Mouse (Mus musculus) neural tube, embryonic 11.5 days (tissue): ENCODE data around the gene 1600002K03Rik. TPM values are rescaled to one million over a fixed set of nuclear protein-coding genes. Genes with fewer than 3 reads are reported as not detected.
"Not testable (repeated sequence)": the region's sequence is repeated elsewhere in the genome, so short reads cannot be mapped to it uniquely, and the experiment has no call there.

Experiments
- ATAC-seq: fragments of 200-750 bp; cut with Nextera tagmentation; 2 replicates; pipeline ENCODE4 v1.8.0; 2017; ENCODE audit warnings: moderate number of reproducible peaks, mild to moderate bottlenecking, moderate TSS enrichment, moderate library complexity; ENCODE audit not compliant: insufficient read depth, low FRiP score, low TSS enrichment
- DNase-seq: peaks from one replicate; pipeline ENCODE4 v3.0.0-alpha.2; 2015; ENCODE audit warnings: low spot score
- H3K27ac ChIP-seq: fragments of 300-500 bp; sonication (generic); 2 replicates; pipeline ENCODE4 v1.5.1; 2014; ENCODE audit warnings: low read depth, mild to moderate bottlenecking, low read length
- H3K27me3 ChIP-seq: fragments of 300-500 bp; sonication (generic); 2 replicates; pipeline ENCODE4 v1.6.1; 2014; ENCODE audit warnings: mild to moderate bottlenecking, low read length, mixed read lengths; ENCODE audit not compliant: control insufficient read depth, insufficient read depth
- H3K36me3 ChIP-seq: fragments of 300-500 bp; sonication (generic); 2 replicates; pipeline ENCODE4 v1.6.1; 2014; ENCODE audit warnings: mild to moderate bottlenecking, low read length, moderate library complexity, mixed read lengths; ENCODE audit not compliant: control insufficient read depth, insufficient read depth
- H3K4me1 ChIP-seq: fragments of 300-500 bp; sonication (generic); 2 replicates; pipeline ENCODE4 v1.6.1; 2014; ENCODE audit warnings: low read length, mixed read lengths; ENCODE audit not compliant: control insufficient read depth, insufficient read depth
- H3K4me2 ChIP-seq: fragments of 300-500 bp; sonication (generic); 2 replicates; pipeline ENCODE4 v1.6.1; 2014; ENCODE audit warnings: low read depth, mild to moderate bottlenecking, moderate library complexity
- H3K4me3 ChIP-seq: fragments of 300-500 bp; sonication (generic); 2 replicates; pipeline ENCODE4 v1.5.1; 2014; ENCODE audit warnings: low read depth, low read length
- H3K9ac ChIP-seq: fragments of 300-500 bp; sonication (generic); 2 replicates; pipeline ENCODE4 v1.6.1; 2014; ENCODE audit warnings: mild to moderate bottlenecking, low read length
- H3K9me3 ChIP-seq: fragments of 300-500 bp; sonication (generic); 2 replicates; pipeline ENCODE4 v1.6.1; 2016; ENCODE audit warnings: low read length; ENCODE audit not compliant: control insufficient read depth
- WGBS: fragments of 180-500 bp; shearing (Covaris S2); extraction: QIAGEN DNeasy Blood & Tissue Kit; methylation state at CpG from one replicate; pipeline ENCODE4 v1.1.7; 2014; 5-methylcytosine and 5-hydroxymethylcytosine counted together
- polyA plus RNA-seq: library from polyadenylated mRNA; unstranded; fragments of >200 nt; fragmentation: Nextera tagmentation; extraction: Ambion mirVana; gene quantifications from 2 replicates; pipeline ENCODE4 v1.2.1, GENCODE M21; 2014

The 1600002K03Rik gene
- polyA plus RNA-seq, 1 experiment from 2014 or later: 10.8 TPM

DNA sequence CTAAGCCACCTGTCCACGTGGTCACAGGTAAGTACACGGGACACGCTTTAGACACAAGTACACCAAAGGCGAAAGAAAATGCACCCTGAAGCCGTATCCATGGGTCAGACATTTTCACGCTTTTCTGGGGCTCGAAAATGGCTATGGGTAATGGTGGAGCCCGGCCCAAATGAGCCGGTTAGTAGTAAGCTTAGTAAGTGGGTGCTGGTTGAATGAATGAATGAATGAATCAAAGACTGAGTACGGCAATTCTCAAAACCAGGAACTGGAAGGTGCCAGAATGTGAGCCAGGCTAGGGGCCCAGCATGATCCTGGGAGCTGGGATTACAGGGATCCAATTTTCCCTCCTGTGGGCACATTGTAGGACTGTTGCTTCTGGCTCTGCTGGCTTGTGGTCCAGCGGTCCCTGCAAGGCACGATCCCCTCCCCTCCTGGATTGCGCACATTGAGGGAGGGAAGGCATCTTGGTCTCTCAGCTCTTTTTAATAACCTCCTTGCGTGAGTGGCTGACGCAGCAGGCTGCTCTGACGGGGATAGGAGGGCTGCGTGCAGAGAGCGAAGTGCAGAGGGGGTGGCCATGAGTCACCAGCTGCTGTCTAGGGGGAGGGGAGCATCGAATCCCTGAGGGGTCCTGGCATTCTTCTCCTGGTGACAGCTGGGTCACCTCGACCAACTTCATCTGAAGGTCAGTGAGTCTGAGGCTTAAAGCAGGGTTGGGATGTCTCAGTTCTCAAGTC, 7.2 kb upstream of the 1600002K03Rik start, which contains the start of gene Cirbp:
Gene Cirbp (plus strand): TSS at position 594 of the 737 bp plus-strand sequence.
- Histone ChIP-seq H3K4me3 (peak within 1 kb of the TSS; percentile 27), H3K9ac (peak within 1 kb of the TSS; percentile 36), H3K9me3 (no peaks in the 10 kb centered on the region), H3K27me3 (no peaks in the 10 kb centered on the region), H3K4me1 (peaks cover 49% of the 10 kb centered on the region), H3K27ac (peak within 1 kb of the TSS; percentile 83), H3K36me3 (peaks cover 6% of the 10 kb centered on the region), H3K4me2 (peak within 1 kb of the TSS; percentile 84)
- ATAC-seq (no peak), DNase-seq (peak; percentile 50)
- 19% methylated on average over 20 of the region's 20 CpGs for WGBS

DNA sequence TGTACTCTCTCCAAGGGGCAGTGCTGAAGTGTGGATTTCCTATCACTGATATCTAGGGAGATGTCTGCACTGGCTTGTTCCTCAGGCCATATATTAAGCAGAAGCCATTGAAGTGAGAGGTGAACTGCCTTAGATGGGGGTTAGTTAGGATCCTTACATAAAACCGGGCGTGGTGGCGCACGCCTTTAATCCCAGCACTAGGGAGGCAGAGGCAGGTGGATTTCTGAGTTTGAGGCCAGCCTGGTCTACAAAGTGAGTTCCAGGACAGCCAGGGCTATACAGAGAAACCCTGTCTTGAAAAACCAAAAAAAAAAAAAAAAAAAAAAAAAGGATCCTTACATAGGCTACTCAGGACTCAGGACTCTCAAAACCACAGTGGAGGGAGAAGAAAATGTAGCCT, 6.6 kb upstream of the 1600002K03Rik start:
- Histone ChIP-seq H3K9ac (peak overlapping the region; percentile 36; the same call in 1 of the 2 replicates), H3K4me1 (peaks cover 43% of the 10 kb centered on the region), H3K4me2 (peak overlapping the region; percentile 84; the same call in 1 of the 2 replicates), H3K27ac (peak overlapping the region; percentile 83), H3K36me3 (peaks cover 11% of the 10 kb centered on the region)
- 84% methylated on average over 4 of the region's 4 CpGs for WGBS
- not testable (repeated sequence) for ATAC-seq, DNase-seq, H3K27me3 ChIP-seq, H3K9me3 ChIP-seq, H3K4me3 ChIP-seq

DNA sequence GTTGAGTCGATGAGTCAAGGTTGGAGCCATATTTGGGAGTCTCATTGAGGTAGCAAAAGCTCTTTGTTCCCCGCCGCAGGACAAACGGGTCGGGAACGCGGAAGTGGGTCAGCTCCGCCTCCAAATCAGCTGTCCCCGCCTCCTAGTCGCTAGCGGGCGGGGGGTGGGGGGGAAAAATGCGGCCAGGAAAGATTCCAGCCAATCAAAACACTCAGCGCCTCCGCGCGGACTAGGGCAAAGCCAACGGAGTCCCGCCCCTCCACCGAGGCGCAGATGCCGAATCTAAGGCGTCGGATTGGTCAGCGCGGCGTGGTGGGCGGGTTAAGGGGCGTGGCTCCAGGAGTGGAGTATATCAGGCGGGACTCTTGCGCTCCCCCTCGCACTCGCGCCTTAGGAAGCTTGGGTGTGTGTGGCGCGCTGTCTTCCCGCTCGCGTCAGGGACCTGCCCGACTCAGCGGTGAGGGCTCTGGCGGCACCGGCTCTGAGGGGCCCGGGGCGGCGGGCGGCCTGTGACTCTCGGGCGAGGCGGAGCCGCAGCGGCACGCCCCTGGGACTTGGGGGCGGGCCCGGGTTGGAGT, 5.2 kb upstream of the 1600002K03Rik start:
- Histone ChIP-seq H3K27me3 (no peaks in the 10 kb centered on the region), H3K9me3 (no peaks in the 10 kb centered on the region), H3K9ac (peak overlapping the region; percentile 98), H3K27ac (peak overlapping the region; percentile 97), H3K4me2 (peak overlapping the region; percentile 71), H3K4me1 (peaks cover 42% of the 10 kb centered on the region), H3K36me3 (peaks cover 18% of the 10 kb centered on the region), H3K4me3 (peak overlapping the region; percentile 84)
- under 1% methylated on average over 55 of the region's 55 CpGs for WGBS
- peak; percentile 100 for DNase-seq
- peak; percentile 88 for ATAC-seq

DNA sequence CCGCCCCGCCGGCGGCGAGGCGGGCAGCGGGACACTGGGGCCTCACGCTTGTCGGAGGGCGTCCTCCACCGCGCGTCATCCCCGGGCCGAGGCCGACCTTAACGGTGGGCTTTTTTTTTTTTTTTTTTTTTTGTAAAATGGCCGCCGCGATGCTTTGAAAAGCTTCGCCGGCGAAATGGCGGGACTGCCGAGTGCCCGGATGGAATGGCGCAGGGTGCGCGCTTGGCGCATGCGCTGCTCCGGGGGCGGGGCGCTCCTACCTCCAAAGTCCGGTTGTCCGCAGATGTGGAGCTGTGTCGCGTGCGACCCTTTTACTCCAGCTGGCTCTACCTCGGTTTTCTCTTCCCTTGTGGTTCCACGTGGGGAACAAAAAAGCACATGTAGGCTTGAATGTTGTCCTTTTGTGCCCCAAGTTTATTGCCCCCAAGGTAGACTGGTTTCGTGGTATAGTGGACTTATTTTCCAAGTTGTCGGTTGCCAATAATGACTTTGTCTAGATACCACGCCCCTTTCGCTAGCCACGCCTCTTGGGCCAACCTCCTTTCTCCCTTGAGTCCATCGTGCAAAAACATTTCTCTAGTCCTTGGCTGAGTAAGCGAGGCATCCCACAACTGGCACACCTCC, 4.6 kb upstream of the 1600002K03Rik start:
- DNase-seq (peak; percentile 94), ATAC-seq (peak; percentile 32)
- peak overlapping the region; percentile 97 for H3K27ac ChIP-seq
- peaks cover 42% of the 10 kb centered on the region for H3K4me1 ChIP-seq
- no peaks in the 10 kb centered on the region for H3K9me3 ChIP-seq
- H3K4me3 ChIP-seq: peak overlapping the region; percentile 84
- peak overlapping the region; percentile 98 for H3K9ac ChIP-seq
- H3K4me2 ChIP-seq: peak overlapping the region; percentile 71
- no peaks in the 10 kb centered on the region for H3K27me3 ChIP-seq
- H3K36me3 ChIP-seq: peaks cover 18% of the 10 kb centered on the region
- under 1% methylated on average over 47 of the region's 48 CpGs for WGBS

DNA sequence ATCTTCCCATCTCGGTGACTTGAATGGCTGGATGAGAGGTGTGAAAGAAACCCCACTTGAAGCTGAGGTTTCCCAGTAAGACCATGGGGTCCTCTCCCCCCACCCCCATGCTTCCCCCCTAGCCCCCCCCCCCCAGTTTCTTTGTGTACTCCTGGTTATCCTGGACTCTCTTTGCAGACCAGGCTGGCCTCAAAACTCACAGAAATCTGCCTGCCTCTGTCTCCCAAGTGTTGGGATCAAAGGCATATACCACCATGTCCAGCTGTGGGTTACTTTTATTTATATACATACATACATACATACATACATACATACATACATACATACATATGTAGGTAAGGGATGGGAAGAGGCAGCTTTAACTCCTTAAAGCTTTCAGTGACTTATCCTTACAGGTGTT, 3.7 kb upstream of the 1600002K03Rik start:
- H3K4me1 ChIP-seq: peaks cover 41% of the 10 kb centered on the region
- peak overlapping the region; percentile 84; the same call in 1 of the 2 replicates for H3K4me3 ChIP-seq
- H3K27ac ChIP-seq: no peak overlapping the region
- no peak for ATAC-seq
- peak overlapping the region; percentile 71 for H3K4me2 ChIP-seq
- no peaks in the 10 kb centered on the region for H3K27me3 ChIP-seq
- peaks cover 18% of the 10 kb centered on the region for H3K36me3 ChIP-seq
- peak overlapping the region; percentile 98; the same call in 1 of the 2 replicates for H3K9ac ChIP-seq
- no peaks in the 10 kb centered on the region for H3K9me3 ChIP-seq
- 55% methylated on average over 1 of the region's 1 CpGs for WGBS
- DNase-seq: no peak

DNA sequence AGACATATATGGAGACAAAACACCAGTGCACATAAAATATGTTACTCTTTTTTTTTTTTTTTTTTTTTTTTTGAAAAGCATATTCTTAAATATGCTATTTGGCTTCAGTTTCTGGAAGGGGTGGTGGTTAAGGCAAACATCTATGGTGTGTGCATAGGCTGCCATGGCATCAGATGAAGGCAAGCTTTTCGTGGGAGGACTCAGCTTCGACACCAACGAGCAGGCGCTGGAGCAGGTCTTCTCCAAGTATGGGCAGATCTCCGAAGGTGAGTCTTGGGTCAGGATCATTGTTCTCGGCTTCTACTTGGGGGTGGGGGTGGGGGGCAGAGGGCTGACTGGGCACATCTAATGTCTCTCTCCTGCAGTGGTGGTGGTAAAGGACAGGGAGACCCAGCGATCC, 3.1 kb upstream of the 1600002K03Rik start:
- Histone ChIP-seq H3K4me1 (peaks cover 35% of the 10 kb centered on the region), H3K9me3 (no peaks in the 10 kb centered on the region), H3K36me3 (peaks cover 18% of the 10 kb centered on the region), H3K9ac (no peak overlapping the region), H3K27me3 (no peaks in the 10 kb centered on the region), H3K27ac (no peak overlapping the region), H3K4me2 (0 out of 2 replicates have a peak overlapping the region, but pooled peaks have one; percentile 71), H3K4me3 (no peak overlapping the region)
- ATAC-seq: no peak
- whole genome bisulfite sequencing: 95% methylated on average over 7 of the region's 7 CpGs
- DNase-seq: no peak

DNA sequence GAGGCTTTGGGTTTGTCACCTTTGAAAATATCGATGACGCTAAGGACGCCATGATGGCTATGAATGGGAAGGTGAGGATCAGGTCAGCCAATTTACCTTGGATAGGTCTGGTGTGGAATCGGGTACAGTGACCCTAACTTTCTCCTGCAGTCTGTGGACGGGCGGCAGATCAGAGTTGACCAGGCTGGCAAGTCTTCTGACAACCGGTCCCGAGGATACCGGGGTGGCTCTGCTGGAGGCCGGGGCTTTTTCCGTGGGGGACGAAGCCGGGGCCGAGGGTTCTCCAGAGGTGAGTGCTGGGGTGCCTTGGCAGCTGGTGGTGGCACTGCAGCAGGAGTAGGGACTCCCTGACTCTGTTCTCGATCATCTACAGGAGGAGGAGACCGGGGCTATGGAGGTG, 2.7 kb upstream of the 1600002K03Rik start:
- Histone ChIP-seq H3K4me1 (peaks cover 33% of the 10 kb centered on the region), H3K36me3 (peaks cover 18% of the 10 kb centered on the region), H3K9me3 (no peaks in the 10 kb centered on the region), H3K4me3 (no peak overlapping the region), H3K9ac (no peak overlapping the region), H3K27me3 (no peaks in the 10 kb centered on the region), H3K4me2 (0 out of 2 replicates have a peak overlapping the region, but pooled peaks have one; percentile 71), H3K27ac (no peak overlapping the region)
- DNase-seq: no peak
- WGBS: 96% methylated on average over 16 of the region's 16 CpGs
- ATAC-seq: no peak

DNA sequence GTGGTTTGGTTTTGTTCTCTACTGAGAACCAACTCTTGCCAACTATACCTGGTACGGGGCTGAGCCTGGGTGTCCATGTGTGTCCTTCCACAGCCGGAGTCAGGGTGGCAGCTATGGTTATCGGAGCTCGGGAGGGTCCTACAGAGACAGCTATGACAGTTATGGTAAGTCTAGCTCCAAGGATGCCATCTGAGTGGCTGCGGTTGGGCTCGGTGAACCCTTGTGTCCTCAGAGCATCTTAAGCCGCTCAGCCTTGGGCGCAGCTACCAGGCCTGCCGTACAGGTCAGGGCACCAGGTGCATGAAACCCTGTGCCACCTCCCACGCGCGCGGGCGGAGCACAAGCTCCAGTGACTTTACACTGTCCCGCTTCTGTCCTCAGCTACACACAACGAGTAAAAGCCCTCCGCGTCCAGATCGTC, 2.1 kb upstream of the 1600002K03Rik start:
- DNase-seq (no peak), ATAC-seq (no peak)
- Histone ChIP-seq H3K36me3 (peaks cover 18% of the 10 kb centered on the region), H3K27me3 (no peaks in the 10 kb centered on the region), H3K27ac (no peak overlapping the region), H3K4me2 (no peak overlapping the region), H3K9me3 (no peaks in the 10 kb centered on the region), H3K4me1 (peaks cover 28% of the 10 kb centered on the region), H3K9ac (no peak overlapping the region), H3K4me3 (no peak overlapping the region)
- WGBS: 97% methylated on average over 19 of the region's 19 CpGs
